Mouse (Mus musculus): ENCODE measurements at regions not wholly inside any gene's neighbourhood (a gene's known extent, or its start where the extent isn't known, plus 50 kb on each side); places are given as distances from the start of the nearest gene placed in this dataset.

GRCm38 (mm10) chr8:127894284-127894683 lies 464.1 kb upstream of the Nrp1 start:
- DNase-seq (ENCODE audit: low spot score in 2 of 2): no peak

DNA sequence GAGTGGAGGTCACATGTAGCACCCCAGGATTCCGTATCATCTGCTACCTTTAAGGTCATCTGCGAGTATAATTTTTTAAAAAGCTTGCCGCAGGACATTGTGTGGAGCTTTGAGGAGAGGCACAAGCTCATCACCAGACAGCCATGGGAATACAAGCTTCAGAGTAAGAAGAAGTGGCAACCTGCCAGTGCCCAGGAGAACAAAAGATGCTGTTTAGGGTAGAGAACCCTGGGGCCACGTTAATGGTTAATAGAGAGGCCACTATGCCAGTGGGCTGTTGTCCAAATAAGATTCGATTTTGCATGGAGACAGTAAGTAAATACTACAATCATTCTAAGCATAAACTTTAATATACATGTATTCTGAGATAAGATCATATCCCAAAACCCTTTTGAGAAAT lies 450.0 kb upstream of the Nrp1 start:
- DNase-seq (ENCODE audit: low spot score in 2 of 2): no peak

GRCm38 (mm10) chr8:127909580-127909979 lies 448.8 kb upstream of the Nrp1 start:
- DNase-seq (ENCODE audit: low spot score in 2 of 2): no peak

GRCm38 (mm10) chr8:127914086-127914485 lies 444.3 kb upstream of the Nrp1 start:
- DNase-seq (ENCODE audit: low spot score in 2 of 2): peak in 1 of 2 experiments; percentile 13

DNA sequence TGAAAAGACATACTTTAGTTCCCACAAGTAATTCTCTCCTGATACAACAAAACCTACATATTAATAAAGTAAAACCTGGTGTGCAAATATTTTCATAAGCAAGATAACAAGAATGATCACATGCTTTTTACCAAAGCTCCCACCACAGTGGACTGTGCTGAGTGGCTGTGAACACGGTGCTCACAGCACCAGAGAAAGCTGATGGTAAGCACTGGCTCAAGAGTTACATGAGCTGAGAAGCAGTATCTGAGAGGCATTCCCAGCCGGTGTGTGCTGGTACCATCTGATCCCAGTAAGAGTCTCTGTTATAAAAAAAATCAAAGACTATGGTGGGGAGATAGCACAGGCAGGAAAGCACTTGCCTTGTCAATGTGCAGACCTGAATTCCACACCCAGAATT lies 443.5 kb upstream of the Nrp1 start:
- no peak for DNase-seq (ENCODE audit: low spot score in 2 of 2)

GRCm38 (mm10) chr8:127915591-127916028 lies 442.8 kb upstream of the Nrp1 start:
- peak in 1 of 2 experiments; percentile 22 for DNase-seq (ENCODE audit: low spot score in 2 of 2)

GRCm38 (mm10) chr8:127921925-127922324 lies 436.5 kb upstream of the Nrp1 start:
- no peak for DNase-seq (ENCODE audit: low spot score in 2 of 2)

- no peak for DNase-seq (ENCODE audit: low spot score in 2 of 2)
These were observed 435.1 kb upstream of the Nrp1 start for GRCm38 (mm10) chr8:127923321-127923720.

- DNase-seq (ENCODE audit: low spot score in 2 of 2): no peak
These were observed 426.1 kb upstream of the Nrp1 start for GRCm38 (mm10) chr8:127932276-127932675.

DNA sequence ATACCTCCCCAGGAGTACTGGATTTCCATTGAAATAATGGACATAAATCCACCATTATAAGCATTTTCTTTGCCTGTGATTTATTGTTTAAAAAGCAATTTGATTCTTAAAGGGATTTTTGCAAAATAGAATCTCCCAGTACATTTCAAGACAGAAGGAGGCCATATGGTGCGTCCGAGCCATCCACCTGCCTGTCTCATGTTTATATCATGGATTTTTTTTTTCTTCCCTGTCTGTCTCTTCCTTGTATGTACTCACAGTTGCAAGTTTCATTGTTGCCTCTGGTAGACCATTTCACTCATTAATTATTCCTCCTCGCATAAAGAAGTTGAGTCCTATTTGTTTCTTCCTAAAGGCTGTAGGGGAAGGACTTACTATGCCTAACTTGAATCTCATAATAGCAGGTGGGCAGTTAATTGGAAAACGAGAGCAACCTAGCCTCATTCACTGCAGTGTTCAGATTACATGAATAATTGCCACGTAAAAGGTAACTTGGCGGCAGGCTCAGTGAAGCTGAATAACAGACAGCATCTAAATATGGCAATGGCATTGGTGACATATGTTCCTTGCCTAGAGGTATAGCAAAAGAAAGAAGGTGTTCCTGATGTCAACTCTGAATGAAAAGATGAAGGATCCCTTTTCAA lies 421.5 kb upstream of the Nrp1 start:
- DNase-seq (ENCODE audit: low spot score in 2 of 2): no peak

GRCm38 (mm10) chr8:127939284-127939985 lies 419.0 kb upstream of the Nrp1 start:
- DNase-seq (ENCODE audit: low spot score in 2 of 2): peak; percentile 18 to 28

- no peak for DNase-seq (ENCODE audit: low spot score in 2 of 2)
These were observed 418.4 kb upstream of the Nrp1 start for GRCm38 (mm10) chr8:127939986-127940359.

DNA sequence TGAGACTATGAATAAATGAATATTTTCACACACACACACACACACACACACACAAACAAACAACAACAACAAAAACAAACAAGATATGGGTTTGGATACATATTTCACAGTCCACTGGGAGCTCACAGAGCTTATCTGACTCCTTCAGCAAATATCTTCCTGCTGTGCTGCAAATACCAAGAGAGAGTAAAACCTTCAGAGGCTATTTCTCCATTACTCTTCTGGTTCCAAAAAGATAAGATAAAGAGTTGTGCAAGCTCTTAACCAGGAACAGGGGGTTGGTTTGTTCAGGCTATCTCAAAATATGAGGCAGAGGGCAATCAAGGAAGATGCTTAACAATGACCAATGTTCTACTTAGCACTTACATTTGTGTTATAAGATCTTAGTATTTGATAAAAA lies 416.1 kb upstream of the Nrp1 start:
- no peak for DNase-seq (ENCODE audit: low spot score in 2 of 2)

- DNase-seq (ENCODE audit: low spot score in 2 of 2): no peak
These were observed 413.4 kb upstream of the Nrp1 start for GRCm38 (mm10) chr8:127944955-127945498.

DNA sequence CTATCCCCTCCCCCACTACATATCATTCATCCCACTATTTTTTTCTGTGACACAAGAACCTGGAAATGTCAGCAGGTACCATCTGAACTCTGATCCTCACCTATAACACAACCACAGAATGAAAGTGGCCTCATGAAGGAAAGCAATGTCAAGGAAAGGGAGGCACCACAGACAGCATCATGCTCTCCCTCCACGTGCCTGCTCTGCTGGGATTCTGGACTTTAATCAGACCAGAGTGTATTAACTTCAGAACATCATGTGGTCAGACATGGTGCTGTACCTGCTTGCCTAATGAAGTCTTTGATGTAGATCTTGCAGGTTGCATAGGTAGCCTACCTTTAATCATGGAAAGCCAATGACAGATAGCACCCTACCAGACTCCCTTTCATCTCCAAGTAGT lies 400.8 kb upstream of the Nrp1 start:
- no peak for DNase-seq (ENCODE audit: low spot score in 2 of 2)

DNA sequence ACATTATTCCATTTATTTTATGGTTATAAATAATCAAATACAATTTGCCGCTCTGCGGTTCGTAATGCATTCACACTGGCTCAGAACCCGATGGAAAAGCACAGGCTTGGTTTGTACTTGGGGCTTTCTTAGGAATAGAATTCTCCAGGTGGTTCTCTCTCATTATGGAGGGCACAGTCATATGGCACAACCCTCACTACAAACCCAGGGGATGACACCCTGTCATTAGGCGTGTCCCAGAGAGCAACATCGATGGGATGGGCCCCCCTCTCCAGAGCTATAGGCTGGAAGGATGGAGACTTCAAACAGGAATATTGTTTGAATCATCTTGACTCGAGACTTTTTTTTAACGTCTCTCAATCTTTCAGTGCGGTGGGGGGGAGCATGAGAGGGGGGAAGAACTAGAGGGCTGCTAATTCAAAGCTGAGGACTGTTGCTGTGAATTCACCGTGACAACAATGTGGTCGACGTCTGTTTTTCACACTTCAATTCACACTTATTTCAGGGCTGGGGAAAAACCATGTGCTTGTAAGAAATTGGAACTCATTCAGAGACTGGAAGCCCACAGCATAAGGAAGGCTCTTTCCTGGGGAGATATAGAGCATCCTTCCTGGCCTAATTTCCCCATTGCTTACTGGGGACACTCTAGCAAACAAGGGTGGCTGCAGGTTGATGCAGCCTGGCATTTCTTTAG lies 399.9 kb upstream of the Nrp1 start:
- no peak for DNase-seq (ENCODE audit: low spot score in 2 of 2)

GRCm38 (mm10) chr8:127962862-127963261 lies 395.5 kb upstream of the Nrp1 start:
- DNase-seq (ENCODE audit: low spot score in 2 of 2): no peak

DNA sequence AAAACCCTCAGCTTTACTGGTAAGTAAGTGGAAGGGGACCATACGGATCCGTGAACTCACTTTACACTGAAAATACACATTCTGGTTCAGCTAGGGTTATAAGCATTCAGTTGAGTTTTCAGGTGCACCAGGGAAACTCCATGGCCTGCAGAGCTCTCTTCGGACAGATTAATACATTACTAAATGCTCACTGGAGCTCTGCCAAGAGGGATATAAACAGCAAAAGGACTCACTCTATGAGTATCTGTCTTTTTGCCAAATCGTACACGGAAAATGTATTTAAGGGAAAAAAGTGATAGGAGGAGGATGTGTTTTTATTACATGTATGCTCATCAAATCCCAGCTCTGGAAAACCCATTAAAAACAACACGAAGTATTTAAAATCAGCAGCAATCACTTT lies 394.8 kb upstream of the Nrp1 start:
- DNase-seq (ENCODE audit: low spot score in 2 of 2): no peak

GRCm38 (mm10) chr8:127964801-127965200 lies 393.6 kb upstream of the Nrp1 start:
- DNase-seq (ENCODE audit: low spot score in 2 of 2): no peak

DNA sequence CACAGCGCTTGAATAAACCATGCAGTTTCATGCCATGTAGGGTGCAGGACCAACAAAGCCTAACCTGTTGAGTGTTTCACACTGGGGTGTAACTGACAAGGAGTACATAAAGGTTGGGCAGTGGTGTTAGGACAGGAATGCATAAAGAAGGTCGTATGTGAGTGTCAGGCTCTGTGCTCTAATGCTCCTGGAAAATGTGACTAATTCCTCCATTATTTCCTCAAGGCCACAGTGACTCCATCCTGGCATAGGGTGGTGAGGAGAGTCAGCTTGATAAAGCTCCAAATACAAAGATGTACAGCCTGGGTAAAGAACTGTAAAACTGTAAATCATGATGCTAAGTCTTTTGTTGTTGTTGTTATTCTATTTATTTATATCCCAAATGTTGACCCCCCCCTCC lies 393.1 kb upstream of the Nrp1 start:
- no peak for DNase-seq (ENCODE audit: low spot score in 2 of 2)

- no peak for DNase-seq (ENCODE audit: low spot score in 2 of 2)
These were observed 390.4 kb upstream of the Nrp1 start for GRCm38 (mm10) chr8:127968026-127968425.

GRCm38 (mm10) chr8:127973194-127973593 lies 385.2 kb upstream of the Nrp1 start:
- no peak for DNase-seq (ENCODE audit: low spot score in 2 of 2)

GRCm38 (mm10) chr8:127977746-127978145 lies 380.7 kb upstream of the Nrp1 start:
- DNase-seq (ENCODE audit: low spot score in 2 of 2): no peak
